Mouse (Mus musculus): ENCODE measurements around the gene Rhbdl1. TPM values are rescaled to one million over a fixed set of nuclear protein-coding genes. Genes with fewer than 3 reads are reported as not detected.
"Not testable (repeated sequence)": the region's sequence is repeated elsewhere in the genome, so short reads cannot be mapped to it uniquely, and the experiment has no call there.

The Rhbdl1 gene
- polyA plus RNA-seq, 1 experiment from 2014 or later: 1.6 TPM

DNA sequence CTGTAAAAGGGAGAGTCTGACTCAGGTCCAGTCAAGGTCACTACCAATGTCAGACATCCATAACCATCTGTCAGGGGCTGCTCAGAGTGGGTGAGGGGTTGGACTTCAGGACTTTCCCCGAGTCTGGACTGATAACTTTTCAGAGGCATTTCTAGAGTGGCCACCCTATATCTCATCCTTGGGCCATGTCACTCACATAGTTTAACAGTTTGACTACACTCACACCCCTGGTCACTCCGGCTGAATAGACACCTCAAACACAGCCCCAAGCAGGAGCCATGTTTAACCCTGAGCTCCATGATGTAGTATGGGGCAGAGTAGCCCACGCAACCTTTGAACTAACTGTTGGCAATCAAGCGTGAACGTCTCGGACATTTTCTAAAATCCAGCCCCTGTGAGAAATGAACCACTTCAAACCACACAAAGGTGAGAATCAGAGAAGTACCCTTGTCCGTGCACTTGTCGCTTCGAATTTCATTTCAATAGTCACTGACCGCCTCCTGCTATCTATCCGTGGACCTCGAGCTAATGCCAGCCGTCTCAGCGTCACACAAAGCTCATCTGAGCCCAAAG is 37.1 kb upstream of the Rhbdl1 start:
- 5% methylated on average over 14 of the region's 14 CpGs for WGBS
- Histone ChIP-seq H3K4me3 (ENCODE audit: low read length) (peak overlapping the region; percentile 74), H3K9me3 (ENCODE audit: control insufficient read depth, low read length) (no peaks in the 10 kb centered on the region), H3K9ac (ENCODE audit: low read depth, low read length) (peak overlapping the region; percentile 75), H3K27me3 (replicated peaks; ENCODE audit: control insufficient read depth, insufficient read depth, low read length) (no peaks in the 10 kb centered on the region), H3K27ac (ENCODE audit: low read length) (peak overlapping the region; percentile 58), H3K4me1 (ENCODE audit: control insufficient read depth, insufficient read depth, low read length) (peaks cover 19% of the 10 kb centered on the region), H3K36me3 (ENCODE audit: control insufficient read depth, insufficient read depth, low read length) (peaks cover 8% of the 10 kb centered on the region; the same call in 1 of the 2 replicates), H3K4me2 (ENCODE audit: low read depth, low read length) (peak overlapping the region; percentile 82)
- no peak for ATAC-seq

DNA sequence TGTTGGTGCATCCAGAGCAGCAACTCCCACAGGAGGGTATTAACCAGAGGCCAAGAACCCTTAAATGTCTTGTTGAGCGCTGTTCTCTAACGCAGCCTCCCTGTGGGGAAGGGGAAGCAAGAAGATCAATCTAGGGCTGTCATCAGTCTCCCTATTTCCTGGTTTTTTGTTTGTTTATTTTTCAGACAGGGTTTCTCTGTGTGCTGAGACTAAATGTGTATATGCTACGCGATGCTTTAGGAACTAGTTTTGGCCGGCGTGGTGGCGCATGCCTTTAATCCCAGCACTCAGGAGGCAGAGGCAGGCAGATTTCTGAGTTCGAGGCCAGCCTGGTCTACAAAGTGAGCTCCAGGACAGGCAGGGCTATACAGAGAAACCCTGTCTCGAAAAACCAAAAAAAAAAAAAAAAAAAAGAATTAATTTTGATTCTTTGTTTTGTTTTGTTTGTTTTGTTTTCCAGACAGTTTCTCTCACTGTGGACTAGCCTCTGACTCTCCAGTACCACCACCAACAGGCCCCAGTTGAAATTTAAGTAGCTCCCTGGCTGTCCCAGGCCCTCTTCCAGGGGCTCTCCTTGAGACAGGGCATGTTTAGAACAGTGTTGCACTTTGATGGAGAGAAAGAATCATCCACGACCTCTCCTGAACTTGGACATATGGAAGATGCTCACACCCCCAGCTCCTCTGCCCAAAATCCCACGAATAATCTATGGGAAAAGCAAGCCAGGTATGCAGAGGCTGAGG is 36.5 kb upstream of the Rhbdl1 start:
- 72% methylated on average over 11 of the region's 11 CpGs for WGBS
- H3K27me3 ChIP-seq (replicated peaks; ENCODE audit: control insufficient read depth, insufficient read depth, low read length): no peaks in the 10 kb centered on the region
- H3K9me3 ChIP-seq (ENCODE audit: control insufficient read depth, low read length): no peaks in the 10 kb centered on the region
- H3K4me2 ChIP-seq (ENCODE audit: low read depth, low read length): peak overlapping the region; percentile 82; the same call in 1 of the 2 replicates
- H3K4me1 ChIP-seq (ENCODE audit: control insufficient read depth, insufficient read depth, low read length): peaks cover 19% of the 10 kb centered on the region
- no peak overlapping the region for H3K27ac ChIP-seq (ENCODE audit: low read length)
- no peak overlapping the region for H3K4me3 ChIP-seq (ENCODE audit: low read length)
- ATAC-seq: no peak
- H3K9ac ChIP-seq (ENCODE audit: low read depth, low read length): no peak overlapping the region
- peaks cover 8% of the 10 kb centered on the region; the same call in 1 of the 2 replicates for H3K36me3 ChIP-seq (ENCODE audit: control insufficient read depth, insufficient read depth, low read length)

DNA sequence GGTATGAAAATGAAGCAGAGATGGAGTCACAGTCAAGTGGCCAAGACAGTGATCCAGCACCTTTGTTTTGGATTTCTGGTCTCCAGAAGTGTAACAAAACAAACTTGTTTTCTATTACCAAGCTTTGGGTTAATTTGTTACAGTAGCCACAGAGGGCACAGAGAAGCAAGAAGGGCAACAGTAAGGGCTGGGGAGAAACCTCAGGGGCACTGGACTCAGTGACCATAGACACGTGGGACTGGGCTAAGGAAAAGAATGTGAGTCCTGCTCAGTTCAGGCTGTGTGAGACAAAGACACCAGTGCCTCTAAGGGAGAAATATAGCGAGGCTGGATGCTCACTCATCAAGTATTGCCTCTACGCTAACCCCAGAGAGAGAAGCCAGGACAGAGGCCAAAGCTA is 35.6 kb upstream of the Rhbdl1 start:
- ATAC-seq: no peak
- Histone ChIP-seq H3K27ac (ENCODE audit: low read length) (no peak overlapping the region), H3K27me3 (replicated peaks; ENCODE audit: control insufficient read depth, insufficient read depth, low read length) (no peaks in the 10 kb centered on the region), H3K9me3 (ENCODE audit: control insufficient read depth, low read length) (no peaks in the 10 kb centered on the region), H3K4me2 (ENCODE audit: low read depth, low read length) (no peak overlapping the region), H3K36me3 (ENCODE audit: control insufficient read depth, insufficient read depth, low read length) (peaks cover 1% of the 10 kb centered on the region; the same call in 1 of the 2 replicates), H3K4me3 (ENCODE audit: low read length) (no peak overlapping the region), H3K4me1 (ENCODE audit: control insufficient read depth, insufficient read depth, low read length) (peaks cover 24% of the 10 kb centered on the region), H3K9ac (ENCODE audit: low read depth, low read length) (no peak overlapping the region)
- WGBS: 82% methylated on average over 3 of the region's 3 CpGs

DNA sequence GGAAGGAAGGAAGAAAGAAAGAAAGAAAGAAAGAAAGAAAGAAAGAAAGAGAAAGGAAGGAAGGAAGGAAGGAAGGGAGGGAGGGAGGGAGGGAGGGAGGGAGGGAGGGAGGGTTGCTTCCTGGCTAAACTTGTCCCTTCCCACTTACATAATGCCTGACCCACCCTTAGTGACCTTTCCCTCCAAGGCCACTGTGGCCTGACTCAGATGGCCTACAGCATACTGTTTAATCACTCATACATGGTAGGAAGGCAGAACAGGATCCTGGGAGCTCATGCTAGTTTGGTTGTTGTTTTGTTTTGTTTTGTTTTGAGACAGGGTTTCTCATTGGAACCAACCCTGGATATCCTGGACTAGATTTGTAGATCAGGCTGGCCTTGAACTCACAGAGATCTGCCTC is 34.5 kb upstream of the Rhbdl1 start:
- H3K36me3 ChIP-seq (ENCODE audit: control insufficient read depth, insufficient read depth, low read length); H3K4me3 ChIP-seq (ENCODE audit: low read length); ATAC-seq; H3K27me3 ChIP-seq (replicated peaks; ENCODE audit: control insufficient read depth, insufficient read depth, low read length); H3K9me3 ChIP-seq (ENCODE audit: control insufficient read depth, low read length); H3K27ac ChIP-seq (ENCODE audit: low read length); H3K4me2 ChIP-seq (ENCODE audit: low read depth, low read length); H3K9ac ChIP-seq (ENCODE audit: low read depth, low read length): not testable (repeated sequence)
- H3K4me1 ChIP-seq (ENCODE audit: control insufficient read depth, insufficient read depth, low read length): peaks cover 23% of the 10 kb centered on the region

DNA sequence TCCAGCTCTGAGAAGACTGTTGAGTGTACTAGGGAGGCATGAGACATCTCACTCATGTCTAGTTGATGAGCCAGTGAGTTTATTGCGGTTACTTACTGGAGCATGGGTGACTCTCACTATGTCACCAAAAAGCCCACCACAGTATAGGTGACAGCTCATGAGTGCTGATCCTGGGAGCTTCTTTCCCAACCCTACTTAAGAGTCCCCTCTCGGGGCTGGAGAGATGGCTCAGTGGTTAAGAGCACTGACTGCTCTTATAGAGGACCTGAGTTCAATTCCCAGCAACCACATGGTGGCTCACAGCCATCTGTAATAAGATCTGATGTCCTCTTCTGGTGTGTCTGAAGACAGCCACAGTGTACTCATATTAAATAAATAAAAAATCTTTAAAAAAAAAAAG is 32.9 kb upstream of the Rhbdl1 start:
- H3K27ac ChIP-seq (ENCODE audit: low read length): no peak overlapping the region
- no peak for ATAC-seq
- 81% methylated on average over 2 of the region's 2 CpGs for WGBS

DNA sequence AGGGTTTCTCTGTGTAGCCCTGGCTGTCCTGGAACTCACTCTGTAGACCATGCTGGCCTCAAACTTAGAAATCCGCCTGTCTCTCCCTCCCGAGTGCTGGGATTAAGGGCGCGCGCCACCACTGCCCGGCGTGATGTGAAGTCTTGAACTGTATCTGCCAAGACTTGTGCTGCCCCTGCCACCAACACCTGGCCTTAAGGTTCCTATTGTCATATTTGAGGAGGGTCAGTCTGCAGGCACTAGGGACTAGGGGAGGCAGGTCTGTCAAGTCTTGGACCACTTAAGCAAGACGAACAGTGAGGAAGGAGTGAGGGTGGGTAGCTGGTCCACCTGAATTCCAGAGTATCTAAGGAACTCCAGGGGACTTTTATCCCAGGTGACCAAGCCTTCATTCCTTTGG is 32.4 kb upstream of the Rhbdl1 start:
- Histone ChIP-seq H3K27me3 (replicated peaks; ENCODE audit: control insufficient read depth, insufficient read depth, low read length) (no peaks in the 10 kb centered on the region), H3K4me3 (ENCODE audit: low read length) (no peak overlapping the region), H3K4me2 (ENCODE audit: low read depth, low read length) (no peak overlapping the region), H3K36me3 (ENCODE audit: control insufficient read depth, insufficient read depth, low read length) (no peaks in the 10 kb centered on the region), H3K9ac (ENCODE audit: low read depth, low read length) (no peak overlapping the region), H3K9me3 (ENCODE audit: control insufficient read depth, low read length) (no peaks in the 10 kb centered on the region), H3K4me1 (ENCODE audit: control insufficient read depth, insufficient read depth, low read length) (peaks cover 23% of the 10 kb centered on the region), H3K27ac (ENCODE audit: low read length) (no peak overlapping the region)
- WGBS: 90% methylated on average over 8 of the region's 8 CpGs
- ATAC-seq: no peak

More for the DNA sequence above, 32.9 kb upstream of the Rhbdl1 start:
- Histone ChIP-seq H3K4me1 (ENCODE audit: control insufficient read depth, insufficient read depth, low read length) (peaks cover 23% of the 10 kb centered on the region), H3K9me3 (ENCODE audit: control insufficient read depth, low read length) (no peaks in the 10 kb centered on the region), H3K27me3 (replicated peaks; ENCODE audit: control insufficient read depth, insufficient read depth, low read length) (no peaks in the 10 kb centered on the region), H3K9ac (ENCODE audit: low read depth, low read length) (no peak overlapping the region), H3K4me3 (ENCODE audit: low read length) (no peak overlapping the region), H3K4me2 (ENCODE audit: low read depth, low read length) (no peak overlapping the region), H3K36me3 (ENCODE audit: control insufficient read depth, insufficient read depth, low read length) (no peaks in the 10 kb centered on the region)

DNA sequence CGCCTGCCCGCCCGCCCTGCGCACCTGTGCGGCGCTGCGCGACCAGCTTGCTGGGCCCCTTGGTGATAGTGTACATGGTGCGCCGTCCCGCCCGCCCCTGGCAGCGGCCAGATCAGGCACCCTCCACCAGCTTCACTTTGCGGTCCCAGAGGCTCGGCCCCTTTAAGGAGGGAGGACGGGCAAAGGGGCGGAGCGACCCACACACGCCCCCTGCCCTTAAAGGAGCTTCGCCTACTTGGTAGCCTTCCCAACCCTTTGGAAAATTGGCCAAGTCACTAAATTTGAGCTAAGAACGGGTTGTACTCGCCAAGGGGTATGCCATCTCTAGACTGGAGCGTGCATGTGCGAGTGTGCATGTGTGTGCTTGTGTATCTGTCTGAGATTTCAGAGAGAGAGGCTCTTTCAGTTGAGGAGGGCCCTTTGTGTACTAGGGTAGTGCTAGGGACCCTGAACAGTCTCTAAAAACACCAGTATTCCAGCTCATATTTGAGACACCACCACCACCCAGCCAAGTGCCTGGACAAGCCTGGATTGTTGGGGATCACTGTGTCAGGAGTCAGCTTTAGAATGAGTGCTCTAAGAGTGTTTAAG is 31.6 kb upstream of the Rhbdl1 start, which contains the start of gene Mcrip2:
Gene Mcrip2, minus strand, starts transcription at position 164 of the 591 bp plus-strand sequence.
- no peaks in the 10 kb centered on the region for H3K27me3 ChIP-seq (replicated peaks; ENCODE audit: control insufficient read depth, insufficient read depth, low read length)
- WGBS: 1% methylated on average over 24 of the region's 24 CpGs
- peak; percentile 88 for ATAC-seq

DNA sequence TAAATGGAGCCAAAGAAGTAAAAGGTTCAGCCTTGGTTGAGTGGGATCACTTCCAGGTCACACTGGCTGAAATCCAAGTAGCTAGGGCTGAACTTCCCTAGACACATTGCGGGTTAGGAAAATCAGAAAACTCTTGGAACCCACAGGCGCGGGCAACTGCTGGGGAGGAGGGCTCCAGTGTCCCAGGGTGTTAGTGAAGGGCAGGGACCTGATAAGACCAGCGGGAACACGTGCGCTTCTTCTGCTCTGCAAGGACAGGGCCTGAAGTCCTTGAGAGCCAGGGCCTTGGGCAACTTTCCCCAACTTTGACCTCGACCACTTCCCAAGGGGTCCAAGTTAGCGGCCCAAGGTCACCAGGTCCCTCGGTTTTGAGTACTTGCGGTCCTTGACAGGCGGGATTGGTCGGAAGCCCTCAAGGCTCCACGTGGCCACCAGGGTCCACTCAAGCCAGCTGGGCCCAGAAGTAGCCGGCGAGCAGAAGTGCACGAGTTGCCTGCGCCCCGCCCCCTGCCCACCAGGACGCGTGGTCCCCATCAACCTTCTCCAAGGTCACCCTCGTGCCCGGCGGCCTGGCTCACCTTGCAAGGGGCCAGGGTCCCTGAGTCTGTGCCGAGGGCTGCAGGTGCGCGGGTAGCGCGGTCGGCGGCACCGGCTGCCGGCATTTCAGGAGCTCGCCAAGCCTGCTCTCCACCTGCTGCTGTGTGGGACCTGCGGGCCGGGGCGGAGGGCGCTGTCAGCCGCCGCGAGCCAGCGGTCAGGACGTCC is 30.9 kb upstream of the Rhbdl1 start:
- peaks cover 16% of the 10 kb centered on the region for H3K4me1 ChIP-seq (ENCODE audit: control insufficient read depth, insufficient read depth, low read length)
- H3K4me3 ChIP-seq (ENCODE audit: low read length): peak overlapping the region; percentile 93
- 1% methylated on average over 42 of the region's 42 CpGs for WGBS
- peak overlapping the region; percentile 82 for H3K9ac ChIP-seq (ENCODE audit: low read depth, low read length)
- H3K27ac ChIP-seq (ENCODE audit: low read length): peak overlapping the region; percentile 89
- H3K27me3 ChIP-seq (replicated peaks; ENCODE audit: control insufficient read depth, insufficient read depth, low read length): no peaks in the 10 kb centered on the region
- peak overlapping the region; percentile 95 for H3K4me2 ChIP-seq (ENCODE audit: low read depth, low read length)
- ATAC-seq: peak; percentile 43
- no peaks in the 10 kb centered on the region for H3K9me3 ChIP-seq (ENCODE audit: control insufficient read depth, low read length)
- no peaks in the 10 kb centered on the region for H3K36me3 ChIP-seq (ENCODE audit: control insufficient read depth, insufficient read depth, low read length)

More for the DNA sequence above, 31.6 kb upstream of the Rhbdl1 start, which contains the start of gene Mcrip2:
- Histone ChIP-seq H3K4me1 (ENCODE audit: control insufficient read depth, insufficient read depth, low read length) (peaks cover 16% of the 10 kb centered on the region), H3K4me2 (ENCODE audit: low read depth, low read length) (peak within 1 kb of the TSS; percentile 95), H3K4me3 (ENCODE audit: low read length) (peak within 1 kb of the TSS; percentile 93), H3K36me3 (ENCODE audit: control insufficient read depth, insufficient read depth, low read length) (no peaks in the 10 kb centered on the region), H3K9ac (ENCODE audit: low read depth, low read length) (peak within 1 kb of the TSS; percentile 82), H3K27ac (ENCODE audit: low read length) (peak within 1 kb of the TSS; percentile 89), H3K9me3 (ENCODE audit: control insufficient read depth, low read length) (no peaks in the 10 kb centered on the region)

DNA sequence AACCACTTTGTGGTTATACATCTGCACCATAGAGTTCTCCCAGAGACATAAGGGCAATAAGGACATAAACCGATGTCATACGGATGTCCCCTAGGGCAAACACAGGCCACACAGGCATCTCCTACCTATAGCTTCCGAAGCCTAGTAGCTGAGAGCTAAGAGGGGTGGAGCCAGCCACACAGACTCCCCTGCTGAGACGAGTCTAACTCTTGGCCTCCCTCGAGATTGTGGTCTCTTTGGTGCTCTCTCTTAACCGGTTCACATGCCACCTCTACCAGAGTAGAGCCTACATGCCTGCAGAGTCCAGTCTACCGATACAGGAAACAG is 30.4 kb upstream of the Rhbdl1 start:
- peak overlapping the region; percentile 89 for H3K27ac ChIP-seq (ENCODE audit: low read length)
- peak overlapping the region; percentile 93 for H3K4me3 ChIP-seq (ENCODE audit: low read length)
- peak overlapping the region; percentile 82 for H3K9ac ChIP-seq (ENCODE audit: low read depth, low read length)
- H3K9me3 ChIP-seq (ENCODE audit: control insufficient read depth, low read length): no peaks in the 10 kb centered on the region
- H3K27me3 ChIP-seq (replicated peaks; ENCODE audit: control insufficient read depth, insufficient read depth, low read length): no peaks in the 10 kb centered on the region
- H3K4me1 ChIP-seq (ENCODE audit: control insufficient read depth, insufficient read depth, low read length): peaks cover 18% of the 10 kb centered on the region
- peak overlapping the region; percentile 95 for H3K4me2 ChIP-seq (ENCODE audit: low read depth, low read length)
- WGBS: 15% methylated on average over 7 of the region's 7 CpGs
- no peaks in the 10 kb centered on the region for H3K36me3 ChIP-seq (ENCODE audit: control insufficient read depth, insufficient read depth, low read length)
- ATAC-seq: peak; percentile 33; the same call in 1 of the 2 replicates

Data from intestine, embryonic 16.5 days (tissue).